Mouse (Mus musculus) large intestine, adult 2 months (tissue): ENCODE measurements around the gene Nlrp9b. TPM values are rescaled to one million over a fixed set of nuclear protein-coding genes. Genes with fewer than 3 reads are reported as not detected.
"Not testable (repeated sequence)": the region's sequence is repeated elsewhere in the genome, so short reads cannot be mapped to it uniquely, and the experiment has no call there.

ENCODE experiments used
- DNase-seq: peaks from one replicate; pipeline ENCODE4 v3.0.0-alpha.2; 2012; ENCODE audit warnings: low read depth, low spot score
- WGBS: fragments of 180-500 bp; shearing (Covaris S2); methylation state at CpG from one replicate; pipeline ENCODE4 v1.1.7; 2018; 5-methylcytosine and 5-hydroxymethylcytosine counted together
- polyA plus RNA-seq: library from polyadenylated mRNA; depleted of rRNA; stranded (reverse); fragments of >200 nt; gene quantifications from 2 replicates; pipeline ENCODE4 v1.2.3, GENCODE M21; 2012; rRNA removed

The Nlrp9b gene
- polyA plus RNA-seq, 1 experiment: 9.1 TPM

- DNase-seq: not testable (repeated sequence)
- WGBS: 70% methylated on average over 18 of the region's 18 CpGs
Measured at GRCm38 (mm10) chr7:20078118-20078517, 86.9 kb downstream of the Nlrp9b start.

- WGBS: 77% methylated on average over 5 of the region's 5 CpGs
- not testable (repeated sequence) for DNase-seq
Measured at GRCm38 (mm10) chr7:20099380-20099779, 108.1 kb downstream of the Nlrp9b start, which contains the start of gene Vmn1r91. TSS of gene Vmn1r91 (plus strand) at chr7:20099680.

GRCm38 (mm10) chr7:20122479-20122878, 131.2 kb downstream of the Nlrp9b start, which contains the start of gene Gm16442:
TSS of gene Gm16442 (minus strand) at chr7:20122579.
- WGBS: no CpG with 5 or more reads among the region's 2 CpGs
- not testable (repeated sequence) for DNase-seq

Other genes starting within 250 kb of the Nlrp9b start
- 132 and 182 TPM in 2 replicates for gene Nectin2, start 241.0 kb upstream of the Nlrp9b start, polyA plus RNA-seq
- 27.0 and 28.4 TPM in 2 replicates for gene Bcam, start 220.4 kb upstream of the Nlrp9b start, polyA plus RNA-seq
- gene Cblc, start 194.7 kb upstream of the Nlrp9b start, polyA plus RNA-seq: 78.4 and 107 TPM in 2 replicates
- 94.9 and 95.0 TPM in 2 replicates for gene Bcl3, start 168.7 kb upstream of the Nlrp9b start, polyA plus RNA-seq
- 0.19 and 0.25 TPM in 2 replicates for gene Gm19345, start 139.5 kb upstream of the Nlrp9b start, polyA plus RNA-seq
- 0.47 and 0.66 TPM in 2 replicates for gene Ceacam16, start 130.2 kb upstream of the Nlrp9b start, polyA plus RNA-seq
- 0.03 and 0.07 TPM in 2 replicates for gene Ceacam19, start 103.5 kb upstream of the Nlrp9b start, polyA plus RNA-seq
- gene Pvr, start 70.3 kb upstream of the Nlrp9b start, polyA plus RNA-seq: 8.8 and 13.4 TPM in 2 replicates
- gene Igsf23, start 40.7 kb upstream of the Nlrp9b start, polyA plus RNA-seq: 78.1 and 116 TPM in 2 replicates
- 84.7 and 173 TPM in 2 replicates for gene Ceacam20, start 26.1 kb upstream of the Nlrp9b start, polyA plus RNA-seq
- 0.08 and 0.12 TPM in 2 replicates for gene Vmn1r91, start 108.2 kb downstream of the Nlrp9b start, polyA plus RNA-seq
- not detected in 2 replicates for gene Gm16442, start 131.1 kb downstream of the Nlrp9b start, polyA plus RNA-seq
- gene Vmn1r93, start 147.6 kb downstream of the Nlrp9b start, polyA plus RNA-seq: not detected in 2 replicates
- not detected in 2 replicates for gene Vmn1r94, start 176.9 kb downstream of the Nlrp9b start, polyA plus RNA-seq
- not detected in 2 replicates for gene Vmn1r95, start 202.2 kb downstream of the Nlrp9b start, polyA plus RNA-seq
- gene Gm6164, start 214.1 kb downstream of the Nlrp9b start, polyA plus RNA-seq: not detected in 2 replicates
- not detected in 2 replicates for gene Gm4498, start 242.4 kb downstream of the Nlrp9b start, polyA plus RNA-seq